Mouse (Mus musculus): Measurements from ENCODE around the gene Bcl6b. TPM values are rescaled to one million over a fixed set of nuclear protein-coding genes. Genes with fewer than 3 reads are reported as not detected.
A peak's percentile ranks its signal among the peaks of the same experiment; 100 is the strongest.

Gene Bcl6b
- total RNA-seq, 2 experiments from 2014 or later, result 1.7 to 3.5 TPM

DNA sequence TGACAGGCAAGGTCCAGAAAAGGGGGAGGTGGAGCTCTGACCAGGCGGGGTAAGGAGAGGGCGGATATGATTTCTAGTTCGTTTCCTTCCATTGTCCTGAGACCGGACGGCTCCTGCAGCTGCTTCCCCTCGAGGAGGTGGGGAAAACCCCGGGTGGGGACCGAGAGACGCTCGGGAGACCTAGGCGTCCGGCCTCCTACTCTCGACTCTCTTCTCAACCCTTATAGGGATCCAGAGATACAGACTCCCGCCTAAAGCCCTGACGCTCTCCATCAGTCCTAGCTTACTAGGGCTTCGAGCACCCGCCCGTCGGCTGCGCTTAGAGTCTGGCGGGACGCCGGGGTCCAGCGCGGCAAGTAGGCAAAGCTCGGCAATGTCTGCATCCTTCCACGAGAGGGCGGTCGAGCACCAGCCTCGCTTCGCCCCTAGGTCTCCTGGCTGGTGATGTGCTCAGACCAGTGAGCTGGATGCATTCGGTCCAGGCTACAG, 685 bp upstream of the Bcl6b start:
- intact Hi-C loops (cut with DNase I), result loop anchor here (5.0 to 10.0 kb wide), 2 partner anchors 177 to 425 kb away; partner anchors contain the start of genes Eno3 and Pfn1
- TF ChIP-seq CTCF (IDR thresholded peaks at IDR 0.05), result peak; percentile 97
- peak; percentile 75 to 79 for DNase-seq (ENCODE audit: extremely low spot score in 1 of 2, low spot score in 2 of 2)
- no peak overlapping the region for H3K4me3 ChIP-seq
- peak overlapping the region; percentile 82 for H3K27ac ChIP-seq

DNA sequence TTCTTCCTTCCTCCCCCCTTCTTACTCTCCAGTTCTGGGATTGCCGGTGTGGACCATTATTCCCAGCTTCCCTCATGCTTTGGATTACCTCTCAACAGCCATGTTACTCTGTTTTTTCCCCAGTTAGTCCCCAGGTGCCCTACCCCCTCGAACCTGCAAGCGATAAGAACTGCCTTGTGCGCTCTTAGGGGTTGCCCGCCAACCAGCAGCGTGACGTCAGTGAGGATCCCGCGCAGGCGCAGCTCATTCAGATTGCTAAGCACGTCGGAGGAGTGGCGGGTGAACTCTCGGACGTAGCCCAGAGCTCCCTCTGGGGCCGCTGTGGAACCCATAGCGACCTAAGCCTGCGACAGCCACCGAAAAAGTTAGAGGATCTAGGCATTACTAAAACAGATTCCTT, 770 bp downstream of the Bcl6b start:
- peak; percentile 79 to 80 for DNase-seq (ENCODE audit: extremely low spot score in 1 of 2, low spot score in 2 of 2)
- intact Hi-C loops (cut with DNase I), result no loop called here
- no peak; the same call in 1 of the 2 replicates for TF ChIP-seq CTCF (IDR thresholded peaks at IDR 0.05)
- Histone ChIP-seq H3K27ac (peak overlapping the region; percentile 45; the same call in 1 of the 2 replicates), H3K4me3 (peak overlapping the region; percentile 28)

DNA sequence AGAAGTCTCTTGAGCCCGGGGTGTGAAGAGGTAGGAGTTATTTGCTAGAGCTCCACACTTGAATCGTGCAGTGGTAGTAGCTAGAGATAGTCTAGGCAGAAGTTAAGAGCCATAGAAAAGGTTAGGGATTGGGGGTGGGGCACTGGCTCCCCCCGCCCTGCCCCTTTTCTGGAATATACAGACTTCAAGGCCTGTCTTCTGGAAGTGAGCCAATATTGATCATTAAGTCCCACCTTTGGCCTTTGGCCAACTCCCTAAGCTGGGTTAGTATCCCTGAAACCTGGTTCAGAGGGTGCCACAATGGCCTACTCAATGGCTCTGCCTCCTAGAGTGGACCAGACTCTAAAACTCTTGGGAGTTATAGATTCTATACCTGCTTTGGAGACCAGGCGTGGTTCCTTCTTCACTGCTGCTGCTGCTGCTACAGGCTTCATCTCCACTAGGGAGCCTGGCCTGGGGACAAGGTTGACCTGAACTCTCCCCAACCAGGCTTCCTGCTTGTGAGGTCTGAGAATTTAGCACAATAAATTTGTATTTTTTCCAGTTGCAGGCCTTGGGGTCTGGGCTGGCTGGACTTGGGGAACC, 1.8 kb downstream of the Bcl6b start:
- intact Hi-C loops (cut with DNase I), result no loop called here
- Histone ChIP-seq H3K27ac (peak overlapping the region; percentile 10; the same call in 1 of the 2 replicates), H3K4me3 (no peak overlapping the region)
- TF ChIP-seq CTCF (IDR thresholded peaks at IDR 0.05), result no peak
- no peak for DNase-seq (ENCODE audit: extremely low spot score in 1 of 2, low spot score in 2 of 2)

DNA sequence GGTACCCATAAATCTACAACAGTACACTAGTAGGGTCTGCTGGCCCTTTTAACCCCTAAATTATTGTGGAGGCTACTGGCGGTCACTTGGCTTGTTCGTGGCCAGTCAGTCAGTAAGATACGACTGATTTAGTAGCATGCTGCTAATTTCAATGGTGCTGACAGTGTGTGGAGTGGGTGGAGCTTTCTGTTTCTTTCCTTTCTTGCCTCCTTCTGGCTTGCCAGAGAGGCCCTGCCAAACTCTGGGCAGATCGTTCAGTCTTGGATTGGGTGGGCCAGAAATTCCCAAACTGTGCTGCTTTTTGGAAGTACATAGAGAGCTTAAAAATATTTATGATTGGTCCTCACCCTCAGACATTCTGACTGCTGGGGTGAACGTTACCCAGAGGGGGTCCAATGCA, 2.5 kb downstream of the Bcl6b start:
- peak overlapping the region; percentile 35; the same call in 1 of the 2 replicates for H3K4me3 ChIP-seq
- intact Hi-C loops (cut with DNase I), result no loop called here
- no peak for TF ChIP-seq CTCF (IDR thresholded peaks at IDR 0.05)
- H3K27ac ChIP-seq, result peak overlapping the region; percentile 21; the same call in 1 of the 2 replicates
- no peak for DNase-seq (ENCODE audit: extremely low spot score in 1 of 2, low spot score in 2 of 2)

DNA sequence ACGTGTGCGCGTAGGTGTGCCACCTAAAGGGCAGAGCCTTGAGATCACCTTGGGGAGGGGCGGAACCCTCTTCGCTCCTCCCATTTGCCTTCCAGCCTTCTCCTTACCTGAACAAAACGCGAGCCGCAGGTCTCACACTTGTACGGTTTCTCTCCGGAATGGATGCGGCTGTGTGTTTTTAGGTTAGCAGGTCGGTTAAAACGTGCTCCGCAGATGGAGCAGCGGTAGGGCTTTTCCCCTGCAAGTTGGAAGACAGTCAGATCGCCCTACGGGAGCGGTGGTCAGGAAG, 3.1 kb downstream of the Bcl6b start:
- no peak for DNase-seq (ENCODE audit: extremely low spot score in 1 of 2, low spot score in 2 of 2)
- peak overlapping the region; percentile 13; the same call in 1 of the 2 replicates for H3K27ac ChIP-seq
- intact Hi-C loops (cut with DNase I), result no loop called here
- TF ChIP-seq CTCF (IDR thresholded peaks at IDR 0.05), result no peak
- H3K4me3 ChIP-seq, result peak overlapping the region; percentile 35

DNA sequence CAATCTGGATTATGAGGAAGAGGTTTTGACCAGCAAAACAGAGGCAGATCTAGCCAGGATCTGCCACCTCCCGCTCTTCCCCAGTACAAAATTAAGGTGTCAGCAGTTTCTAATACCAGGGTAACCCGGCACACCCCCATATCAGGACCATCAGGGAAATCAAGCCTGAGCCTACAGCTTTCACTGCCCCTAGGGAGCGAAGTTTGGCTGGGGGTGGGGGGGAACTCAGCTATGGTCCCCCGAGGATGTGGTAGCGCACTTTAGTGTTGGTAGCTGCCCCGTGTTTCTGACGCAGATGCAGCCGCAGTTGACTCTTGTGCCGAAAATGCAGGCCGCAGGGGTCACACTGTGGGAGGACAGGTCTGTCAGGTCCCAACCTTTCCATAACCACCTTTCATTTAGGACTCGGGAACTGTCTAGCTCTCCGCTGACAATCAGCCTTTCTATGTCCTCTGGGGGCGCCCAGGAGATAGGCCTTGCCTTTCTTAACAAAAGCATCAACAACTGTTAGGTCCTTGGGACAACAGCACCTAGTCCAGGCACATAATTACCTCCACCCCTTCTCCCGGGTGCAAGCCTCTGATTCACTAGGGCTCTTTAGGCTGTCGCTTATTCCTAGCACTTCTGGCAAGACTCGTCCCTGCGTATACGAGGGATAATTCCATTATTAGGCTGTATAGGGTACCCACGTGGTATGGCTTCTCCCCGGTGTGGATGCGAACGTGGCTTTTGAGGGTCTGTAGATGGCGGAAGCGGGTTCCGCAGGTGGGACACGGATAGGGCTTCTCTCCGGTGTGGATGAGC, 3.6 kb downstream of the Bcl6b start:
- no peak; the same call in none of the 2 replicates for TF ChIP-seq CTCF (IDR thresholded peaks at IDR 0.05)
- Histone ChIP-seq H3K27ac (peak overlapping the region; percentile 13; the same call in 1 of the 2 replicates), H3K4me3 (peak overlapping the region; percentile 35)
- DNase-seq (ENCODE audit: extremely low spot score in 1 of 2, low spot score in 2 of 2), result no peak
- intact Hi-C loops (cut with DNase I), result no loop called here

DNA sequence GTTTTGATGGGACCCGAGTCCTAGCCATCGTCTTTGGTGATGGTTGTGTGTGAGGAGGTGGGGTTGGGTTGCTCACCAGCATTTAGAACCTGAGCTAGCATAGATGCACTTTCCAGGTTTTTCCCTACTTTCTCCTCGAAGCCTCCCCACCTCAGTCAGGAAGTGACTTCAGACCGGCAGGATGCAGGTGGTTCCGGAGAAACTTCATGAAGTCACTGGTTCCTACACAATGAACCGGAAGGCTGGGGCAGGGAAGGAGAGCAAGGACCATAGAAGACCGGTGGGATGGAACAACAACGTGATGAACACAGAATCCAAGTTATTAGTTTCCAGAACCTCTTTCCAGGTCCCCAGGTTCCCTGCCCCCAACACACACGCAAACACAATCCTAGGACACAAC, 5.9 kb downstream of the Bcl6b start:
- H3K27ac ChIP-seq, result peak overlapping the region; percentile 28; the same call in 1 of the 2 replicates
- TF ChIP-seq CTCF (IDR thresholded peaks at IDR 0.05), result no peak
- H3K4me3 ChIP-seq, result no peak overlapping the region
- intact Hi-C loops (cut with DNase I), result no loop called here
- DNase-seq (ENCODE audit: extremely low spot score in 1 of 2, low spot score in 2 of 2), result no peak

DNA sequence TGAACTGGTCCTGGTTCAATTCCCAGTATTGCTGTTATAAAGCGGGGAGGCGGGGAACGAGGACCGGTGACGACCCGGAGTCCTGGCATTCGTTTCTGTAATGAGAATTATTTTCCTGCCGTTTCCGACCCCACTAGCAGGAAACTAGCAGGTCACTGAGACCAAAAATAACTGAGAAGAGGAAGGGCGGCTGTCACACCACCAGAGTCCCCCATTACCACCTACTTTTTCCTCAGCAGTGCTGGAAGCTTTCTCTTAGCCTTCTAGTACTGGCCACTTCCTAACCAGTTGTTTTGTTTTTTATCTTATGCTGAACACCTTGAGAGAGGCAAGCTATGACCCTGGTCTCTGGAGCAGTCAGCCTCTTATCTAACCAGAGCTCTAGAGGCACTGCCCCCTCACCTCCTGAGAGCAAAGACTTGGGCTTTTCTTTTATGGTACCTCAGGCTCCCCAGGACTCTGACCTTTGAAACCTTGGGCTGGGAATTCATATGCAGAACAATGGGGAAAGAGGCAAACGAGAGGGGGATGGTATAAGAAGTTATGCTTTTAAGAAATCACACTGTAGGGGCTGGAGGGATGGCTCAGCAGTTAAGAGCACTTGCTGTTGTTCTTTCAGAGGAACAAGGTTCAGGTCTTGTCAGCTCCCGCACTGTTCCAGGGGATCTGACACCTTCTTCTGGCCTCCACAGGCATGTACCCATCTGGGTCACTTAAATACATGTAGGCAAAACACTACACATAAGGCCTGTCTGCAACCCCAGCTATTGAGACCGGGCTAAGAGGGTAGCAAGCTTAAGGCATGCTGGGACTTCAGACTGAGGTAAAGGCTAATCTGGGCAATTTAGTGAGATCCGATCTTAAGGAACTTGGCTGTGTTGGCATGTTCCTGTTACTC, 7.7 kb downstream of the Bcl6b start:
- peak overlapping the region; percentile 93 for H3K27ac ChIP-seq
- no peak; the same call in 1 of the 2 replicates for TF ChIP-seq CTCF (IDR thresholded peaks at IDR 0.05)
- intact Hi-C loops (cut with DNase I), result no loop called here
- peak overlapping the region; percentile 76 for H3K4me3 ChIP-seq
- DNase-seq (ENCODE audit: extremely low spot score in 1 of 2, low spot score in 2 of 2), result no peak

DNA sequence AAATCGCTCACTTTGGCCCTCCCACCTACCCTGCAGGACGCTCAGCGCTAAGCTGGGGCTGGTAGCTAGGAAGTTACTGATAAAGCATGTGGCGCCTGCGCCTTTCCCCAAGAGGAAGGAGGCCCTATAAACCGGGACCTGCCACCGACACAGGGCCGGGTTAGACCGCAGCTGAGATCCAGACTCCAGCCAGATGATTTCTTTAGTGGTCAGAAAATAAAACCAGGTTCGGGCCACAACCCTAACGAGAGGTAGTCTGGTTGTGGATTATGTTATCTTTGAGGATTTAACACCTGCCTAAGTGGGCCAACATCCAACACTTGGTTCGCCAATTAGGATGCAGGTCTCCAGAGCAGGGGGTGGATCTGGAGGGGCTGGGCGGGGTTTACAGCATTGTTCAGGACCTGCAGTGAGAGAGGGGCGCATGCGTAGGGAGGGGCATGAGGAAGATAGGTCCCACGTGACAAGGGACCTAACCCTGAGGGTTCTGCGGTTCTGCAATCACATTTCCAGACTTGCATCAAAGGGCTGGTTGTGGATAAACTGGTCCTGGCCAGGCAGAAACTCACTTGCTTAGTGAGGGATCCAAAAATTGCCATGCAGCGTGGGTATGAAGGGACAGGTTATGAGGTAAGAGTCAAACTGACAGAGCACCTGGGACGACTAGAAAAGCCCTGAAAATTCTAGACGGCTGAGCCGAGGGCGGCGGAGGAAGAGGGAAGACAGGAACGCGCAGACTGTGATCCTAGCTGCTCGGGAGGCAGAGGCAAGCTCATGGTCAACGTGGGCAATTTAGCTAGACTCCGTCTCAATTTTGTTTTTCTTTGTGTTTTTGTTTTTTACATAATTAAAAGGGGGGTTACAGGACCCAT, 8.6 kb downstream of the Bcl6b start, which contains the start of gene Slc16a13:
Slc16a13 (minus strand) TSS at position 334 of the 872 bp plus-strand sequence.
- no peak for TF ChIP-seq CTCF (IDR thresholded peaks at IDR 0.05)
- H3K27ac ChIP-seq, result peak within 1 kb of the TSS; percentile 93
- peak within 1 kb of the TSS; percentile 76 for H3K4me3 ChIP-seq
- intact Hi-C loops (cut with DNase I), result no loop called here
- DNase-seq (ENCODE audit: extremely low spot score in 1 of 2, low spot score in 2 of 2), result peak; percentile 90 to 92

DNA sequence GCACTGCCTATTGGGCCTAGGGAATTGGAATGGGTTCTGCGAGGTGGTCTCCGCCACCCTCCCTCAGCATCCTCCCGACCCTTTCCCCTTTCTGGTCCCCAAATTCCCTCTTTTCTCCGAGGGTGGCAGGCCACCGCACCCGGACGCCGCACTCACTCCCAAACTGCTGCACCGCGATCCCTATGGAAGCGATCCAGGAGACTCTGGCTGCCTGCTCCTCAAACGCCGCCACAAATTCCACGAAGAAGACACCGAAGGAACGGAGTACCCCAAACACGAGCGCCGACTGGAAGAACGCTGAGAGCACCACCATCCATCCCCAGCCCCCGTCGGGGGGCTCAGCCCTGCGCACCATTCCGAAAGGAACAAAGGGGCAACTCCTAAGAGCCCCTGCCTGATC, 9.3 kb downstream of the Bcl6b start:
- no peak for TF ChIP-seq CTCF (IDR thresholded peaks at IDR 0.05)
- intact Hi-C loops (cut with DNase I), result no loop called here
- Histone ChIP-seq H3K4me3 (peak overlapping the region; percentile 76), H3K27ac (peak overlapping the region; percentile 93)
- no peak for DNase-seq (ENCODE audit: extremely low spot score in 1 of 2, low spot score in 2 of 2)

DNA sequence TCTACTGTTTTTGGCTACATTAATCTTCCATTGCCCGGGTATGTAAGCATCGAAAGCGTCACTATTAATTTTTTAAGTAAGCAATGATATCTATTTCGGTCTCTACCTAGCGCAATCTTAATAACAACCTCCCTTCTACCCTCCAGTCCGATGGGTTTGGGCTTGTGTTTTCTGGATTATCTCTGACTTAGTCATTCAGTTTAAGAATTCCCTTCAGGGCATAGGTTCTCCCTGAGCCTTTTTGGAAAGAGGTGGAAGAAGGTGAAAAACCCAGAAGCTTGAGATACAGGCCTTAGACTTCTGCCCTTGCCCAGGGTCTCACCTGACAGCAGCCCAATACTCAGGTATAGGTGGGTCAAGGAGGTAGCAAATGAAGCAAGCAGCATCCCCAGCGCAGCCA, 9.7 kb downstream of the Bcl6b start:
- no peak for DNase-seq (ENCODE audit: extremely low spot score in 1 of 2, low spot score in 2 of 2)
- intact Hi-C loops (cut with DNase I), result no loop called here
- Histone ChIP-seq H3K4me3 (peak overlapping the region; percentile 76), H3K27ac (peak overlapping the region; percentile 93)
- TF ChIP-seq CTCF (IDR thresholded peaks at IDR 0.05), result no peak

All from left cerebral cortex, adult 2 months (tissue).